Mouse (Mus musculus): ENCODE measurements at regions not wholly inside any gene's neighbourhood (a gene's known extent, or its start where the extent isn't known, plus 50 kb on each side); places are given as distances from the start of the nearest gene placed in this dataset.

DNA sequence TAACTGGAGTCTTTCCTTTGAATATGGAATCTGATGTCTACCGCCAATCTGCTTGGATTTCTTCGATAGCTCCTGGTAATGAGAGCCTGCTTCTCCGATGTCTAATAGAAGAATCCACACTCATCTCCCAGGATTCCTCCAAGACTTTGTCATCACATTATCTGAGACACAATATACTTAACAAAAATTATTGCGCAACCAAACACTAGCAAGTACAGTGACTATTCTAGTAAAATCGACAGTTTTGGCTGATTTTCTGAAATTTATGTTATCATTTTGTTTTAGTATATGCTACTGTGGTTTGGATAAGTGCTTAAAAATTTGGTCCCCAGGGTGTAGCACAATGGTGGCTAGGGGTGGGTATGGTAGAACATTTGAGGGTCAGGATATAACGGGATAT is 266.5 kb downstream of the Gm5447 start:
- DNase-seq (ENCODE audit: low read depth) = no peak

DNA sequence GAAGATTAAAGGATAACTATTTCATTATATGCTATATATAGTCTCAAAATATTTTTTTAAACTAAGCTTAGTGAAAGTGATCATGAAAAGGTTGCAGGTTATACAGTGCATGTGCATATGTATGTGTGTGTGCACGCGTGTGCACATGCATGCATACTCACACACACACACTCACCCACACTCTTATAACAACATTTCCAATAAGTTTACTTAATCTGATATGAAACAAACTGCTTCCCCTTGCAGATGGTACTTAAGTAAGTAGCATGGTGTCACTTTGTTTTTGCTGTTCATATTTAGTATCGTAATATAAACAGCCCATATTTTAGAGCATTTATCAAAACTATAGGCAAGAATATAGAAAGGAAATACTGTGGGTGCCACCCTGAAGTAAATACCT is 275.0 kb downstream of the Gm5447 start:
- no peak for DNase-seq (ENCODE audit: low read depth)

DNA sequence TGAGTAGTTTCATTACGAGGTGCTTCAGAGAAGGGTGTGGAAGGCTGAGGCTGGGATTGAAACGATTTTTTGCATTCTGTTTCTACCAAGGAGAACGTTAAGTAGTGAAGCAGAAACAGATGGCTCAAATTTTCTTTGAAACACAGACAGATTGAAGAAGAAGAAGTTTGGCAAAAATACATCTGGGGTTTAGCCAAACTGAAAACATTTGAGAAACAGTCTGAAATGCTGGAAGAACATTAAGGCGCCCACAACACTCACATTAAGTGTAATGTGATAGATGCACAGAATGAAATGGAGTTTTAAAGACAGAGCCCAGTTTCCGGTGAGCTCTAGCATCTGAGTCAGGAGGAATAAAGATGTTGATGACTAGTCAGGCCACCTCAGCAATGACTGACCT is 275.5 kb downstream of the Gm5447 start:
- no peak for DNase-seq (ENCODE audit: low read depth)

DNA sequence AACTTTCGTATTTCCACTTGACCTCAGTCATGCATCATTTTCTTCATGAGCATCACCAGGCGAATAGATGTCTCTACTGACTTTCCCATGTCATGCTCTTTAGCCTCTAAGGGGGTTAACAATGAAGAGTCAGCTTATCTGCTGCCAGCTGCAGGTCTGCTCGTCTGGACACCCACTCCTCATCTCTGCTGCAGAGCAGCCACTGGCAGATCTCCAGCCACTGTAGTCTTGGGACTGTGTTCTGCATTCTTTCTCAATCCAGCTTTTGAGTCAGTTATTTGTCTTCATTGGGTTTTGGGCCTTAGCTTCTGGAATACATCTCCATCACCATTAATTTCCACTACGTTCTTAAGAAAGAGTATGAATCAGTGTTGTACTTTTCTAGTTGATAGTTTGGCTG is 280.0 kb downstream of the Gm5447 start:
- no peak for DNase-seq (ENCODE audit: low read depth)

DNA sequence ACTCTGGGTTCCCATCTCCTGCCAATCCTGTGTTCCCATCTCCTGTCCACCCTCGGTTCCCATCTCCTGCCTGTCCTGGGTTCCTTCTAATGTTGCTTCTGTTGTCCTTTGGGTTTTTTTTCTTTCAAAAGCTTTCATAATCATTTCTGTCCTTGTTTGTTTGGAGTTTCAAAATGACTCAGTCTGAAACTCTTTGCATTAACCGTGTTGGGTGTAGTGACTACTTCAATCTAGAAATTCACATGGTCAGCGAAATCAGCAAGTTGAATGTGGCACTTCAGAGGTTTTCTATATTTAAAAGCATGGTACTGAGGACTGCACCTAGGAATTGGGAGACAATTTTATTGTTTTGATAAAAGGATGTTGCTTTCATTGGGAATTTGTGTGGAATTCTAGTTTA is 280.7 kb downstream of the Gm5447 start:
- no peak for DNase-seq (ENCODE audit: low read depth)

DNA sequence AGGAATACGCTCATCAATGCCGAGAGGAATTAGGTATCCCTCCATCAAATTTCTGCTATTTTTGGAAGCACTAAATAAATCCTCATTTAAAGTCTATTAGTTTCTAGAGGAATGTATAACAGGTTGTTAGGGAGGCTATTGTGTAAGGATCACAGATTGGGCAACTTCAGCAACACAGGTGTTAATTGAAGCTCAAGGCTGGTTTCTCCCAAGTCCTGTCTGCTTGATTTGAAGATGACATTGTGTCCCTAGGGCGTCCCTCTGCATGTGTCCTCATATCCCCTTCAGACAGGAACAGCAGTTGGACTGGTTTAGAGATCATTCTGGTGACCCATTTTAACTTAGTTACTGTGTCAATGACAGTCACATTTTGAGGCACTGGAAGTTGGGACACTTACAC is 281.5 kb downstream of the Gm5447 start:
- DNase-seq (ENCODE audit: low read depth) = no peak

DNA sequence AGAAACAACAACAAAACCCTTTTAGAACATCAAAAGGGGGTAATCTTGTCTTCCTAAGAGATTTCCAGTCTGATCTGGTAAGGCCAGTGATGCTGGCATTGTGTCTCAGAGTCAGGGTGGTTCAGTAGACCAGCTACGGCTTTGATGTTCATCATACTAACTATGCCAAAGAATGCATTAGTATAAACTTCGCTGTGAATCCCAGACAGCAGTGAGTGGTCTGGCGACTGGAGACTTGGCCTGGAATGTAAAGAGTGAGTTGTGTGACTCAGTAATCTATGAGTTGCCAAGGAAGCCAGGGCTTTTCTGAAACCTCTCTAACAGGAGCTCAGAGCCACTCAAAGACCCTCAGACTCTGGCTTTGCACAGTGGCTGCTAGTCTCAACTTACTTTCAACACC is 288.1 kb upstream of the Foxq1 start:
- no peak for DNase-seq (ENCODE audit: low read depth)

DNA sequence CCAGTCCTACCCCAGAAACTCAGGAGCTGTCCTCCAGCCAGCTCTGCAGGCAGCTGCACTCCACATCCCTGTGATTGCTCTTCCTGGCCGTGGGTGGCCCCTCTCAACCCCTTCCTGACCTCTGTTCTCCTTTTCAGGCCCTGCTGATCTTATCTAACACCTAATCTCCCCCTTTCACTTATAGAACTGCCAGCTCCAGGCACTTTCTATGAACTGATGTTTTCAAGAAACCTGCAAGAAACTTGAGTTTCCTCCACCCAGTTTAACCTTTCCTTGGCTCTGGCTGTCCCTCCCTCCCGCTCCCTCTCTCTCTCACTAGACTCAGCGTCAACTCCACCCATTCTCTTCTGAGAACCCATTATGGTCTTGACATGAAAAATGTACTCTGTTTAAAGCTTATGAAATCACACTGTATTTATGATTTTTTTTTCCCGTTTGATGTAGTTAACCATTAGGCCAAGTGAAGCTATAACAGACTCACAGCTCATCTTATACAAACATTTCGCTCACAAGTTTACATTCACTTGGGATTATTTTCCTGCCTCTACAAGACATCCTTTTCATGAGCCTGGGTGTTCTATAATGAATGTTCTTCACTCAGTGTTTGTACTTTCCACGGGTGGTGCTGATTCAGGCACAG is 279.8 kb upstream of the Foxq1 start:
- DNase-seq (ENCODE audit: low read depth) = no peak

DNA sequence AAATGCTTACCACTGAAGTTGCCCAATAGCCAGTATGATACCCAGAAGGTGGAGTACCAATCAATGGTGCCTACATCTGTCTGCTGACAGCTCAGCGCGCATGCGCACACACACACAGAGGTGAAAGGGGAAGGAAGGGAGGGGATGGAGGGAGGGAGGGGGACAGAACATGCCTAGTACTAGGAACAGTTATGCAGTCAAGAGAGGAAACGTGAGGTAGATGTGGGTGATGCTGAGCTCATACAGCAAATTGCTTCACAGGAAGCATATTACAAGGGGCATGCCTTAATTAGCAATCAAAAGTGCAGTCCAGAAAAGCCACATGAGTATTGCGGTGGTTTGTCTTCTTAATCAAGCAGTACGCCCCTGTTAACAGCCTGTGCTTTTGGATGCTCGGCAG is 265.3 kb upstream of the Foxq1 start:
- DNase-seq (ENCODE audit: low read depth) = peak; percentile 27

DNA sequence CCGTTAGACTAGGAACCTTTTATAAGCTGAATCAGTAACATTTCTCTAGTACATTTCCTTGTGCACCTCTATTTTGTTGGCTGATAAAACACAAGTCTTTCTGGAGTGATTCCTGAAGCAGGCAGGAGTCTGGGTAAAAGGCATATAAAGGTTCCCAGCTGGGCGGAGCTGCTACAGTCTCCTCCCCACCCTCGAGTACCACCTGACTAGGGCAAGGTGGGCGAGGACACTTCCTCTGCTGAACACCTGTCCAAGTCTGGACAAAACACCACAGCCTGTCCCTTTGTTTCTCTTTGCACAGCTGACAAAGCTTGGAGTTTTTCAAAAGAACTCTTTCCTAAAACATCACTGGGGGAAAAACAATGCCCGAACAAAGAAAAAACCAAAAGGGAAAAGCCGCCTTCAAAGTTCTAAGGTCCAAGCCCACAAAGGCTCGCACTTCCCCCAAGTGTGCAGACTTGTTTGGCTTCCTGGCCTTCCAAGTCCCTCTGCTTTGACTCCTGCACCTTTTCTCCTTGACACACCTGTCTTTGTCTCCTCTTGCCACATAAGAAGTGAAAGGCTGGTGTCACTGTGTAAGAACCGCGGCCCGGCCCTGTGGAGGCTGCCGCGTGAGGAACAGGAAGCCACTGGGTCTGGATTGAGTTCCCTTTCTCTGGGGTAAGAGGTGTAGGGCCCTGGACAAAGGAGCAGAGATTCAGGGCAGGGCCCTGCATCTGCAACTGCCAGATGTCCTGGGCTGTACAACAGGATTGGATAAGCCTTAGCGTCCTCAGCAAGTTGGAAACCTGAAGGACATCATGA is 263.1 kb upstream of the Foxq1 start:
- DNase-seq (ENCODE audit: low read depth) = no peak

DNA sequence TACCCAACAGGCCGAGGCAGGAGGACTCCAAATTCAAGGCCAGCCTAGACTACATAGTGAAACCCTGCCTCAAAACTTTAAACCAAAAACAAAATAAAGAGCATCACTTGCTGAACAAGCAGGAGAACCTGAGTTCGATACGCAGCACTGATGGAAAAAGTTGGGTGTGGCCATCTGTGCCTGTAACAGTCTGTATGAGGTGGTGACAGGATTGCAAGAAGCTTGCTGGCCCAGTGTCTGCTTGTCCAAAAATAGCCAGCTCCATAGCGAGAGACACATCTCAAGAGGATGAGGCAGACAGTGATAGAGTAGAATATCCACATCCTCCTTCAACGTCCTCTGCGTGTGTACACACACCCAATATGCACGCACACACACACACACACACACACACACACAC is 261.9 kb upstream of the Foxq1 start:
- DNase-seq (ENCODE audit: low read depth) = no peak

DNA sequence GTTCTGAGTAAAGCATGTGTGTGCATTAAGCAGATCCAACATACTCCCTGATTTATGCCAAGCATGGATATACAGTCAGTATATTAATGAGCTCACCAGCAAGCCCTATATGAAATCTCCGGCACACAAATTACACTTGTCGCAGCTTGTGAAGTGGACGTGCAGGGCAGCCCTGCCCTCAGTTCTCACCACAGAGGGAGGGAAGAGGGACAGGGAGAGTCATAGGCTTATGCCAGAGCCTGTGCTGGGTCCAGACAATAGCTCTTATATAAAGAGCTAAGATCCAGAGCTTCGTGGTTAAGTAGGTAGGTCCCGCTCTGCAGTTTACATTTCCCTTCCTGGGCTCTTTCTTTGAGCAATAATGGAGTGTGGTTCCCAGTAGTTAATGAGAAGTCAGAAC is 252.7 kb upstream of the Foxq1 start:
- no peak for DNase-seq (ENCODE audit: low read depth)

DNA sequence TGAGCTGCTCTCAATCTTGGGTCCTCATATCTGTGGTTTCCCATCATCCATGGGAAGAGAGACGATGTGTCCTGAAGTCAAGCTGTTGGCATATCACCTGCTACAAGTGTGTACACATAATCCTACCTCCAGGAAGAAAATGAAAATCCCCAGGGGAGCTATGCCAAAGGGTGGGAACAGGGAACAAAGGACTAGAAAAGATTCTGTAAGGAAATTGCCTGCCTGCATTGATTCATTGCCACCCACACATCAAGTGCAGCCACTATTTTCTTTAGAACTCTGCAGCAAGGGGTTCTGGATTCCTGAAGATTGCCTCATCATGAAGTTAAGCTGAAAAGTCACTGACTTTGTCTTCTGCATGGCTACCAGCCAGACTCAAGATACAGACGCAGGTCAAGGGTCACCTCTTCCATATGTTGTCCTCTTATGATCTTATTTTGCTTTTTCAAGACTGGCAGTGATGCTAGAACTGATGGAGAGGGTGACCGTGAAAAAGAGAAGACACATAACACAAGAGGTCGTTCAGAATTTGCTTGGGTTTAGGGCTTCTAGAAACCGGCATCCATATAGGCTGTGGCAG is 251.6 kb upstream of the Foxq1 start:
- DNase-seq (ENCODE audit: low read depth) = no peak

DNA sequence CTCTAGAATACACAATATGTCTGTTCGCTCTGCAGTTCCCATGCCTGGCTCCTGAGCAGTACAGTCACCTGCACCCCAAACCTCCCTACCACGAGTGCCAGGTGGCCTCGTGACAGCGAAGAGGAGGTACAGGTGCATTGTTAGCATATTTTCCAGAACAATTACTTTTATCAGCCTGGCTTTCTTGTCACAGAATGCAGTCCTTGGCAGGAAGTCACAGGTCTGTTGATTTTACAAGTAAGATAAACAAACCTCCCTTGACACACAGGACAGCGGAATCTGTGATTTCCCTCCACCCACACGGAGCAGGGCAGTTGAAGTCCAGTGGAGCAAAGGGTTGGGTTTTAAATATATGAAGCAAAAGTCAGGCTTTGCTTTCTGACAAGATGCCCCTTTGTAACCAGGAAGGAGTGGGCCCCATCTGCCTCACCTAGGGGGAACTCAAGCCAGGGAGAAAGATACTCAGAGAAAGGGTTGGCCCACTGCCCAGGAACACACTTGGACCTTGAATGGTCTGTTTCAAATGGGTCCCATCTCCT is 246.8 kb upstream of the Foxq1 start:
- DNase-seq (ENCODE audit: low read depth) = no peak

DNA sequence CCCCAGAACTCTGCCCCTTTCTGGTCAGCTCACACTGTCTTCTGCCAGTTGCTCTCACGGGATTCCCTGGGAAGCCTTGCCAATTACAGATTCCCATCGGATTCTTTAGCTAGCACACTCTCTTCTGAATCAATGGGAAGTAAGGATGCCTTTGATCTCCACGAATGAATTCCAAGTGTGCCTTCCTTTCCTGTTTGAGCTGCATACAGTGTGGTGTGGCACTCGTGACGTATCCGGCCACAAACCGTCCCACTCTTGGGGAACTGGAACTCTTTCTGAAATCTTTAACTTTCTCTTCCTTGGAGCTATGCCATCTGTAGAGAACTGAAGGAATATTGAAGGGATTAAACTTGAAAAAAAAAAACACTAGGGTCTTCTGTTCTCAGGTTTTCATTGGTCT is 243.2 kb upstream of the Foxq1 start:
- DNase-seq (ENCODE audit: low read depth) = no peak

DNA sequence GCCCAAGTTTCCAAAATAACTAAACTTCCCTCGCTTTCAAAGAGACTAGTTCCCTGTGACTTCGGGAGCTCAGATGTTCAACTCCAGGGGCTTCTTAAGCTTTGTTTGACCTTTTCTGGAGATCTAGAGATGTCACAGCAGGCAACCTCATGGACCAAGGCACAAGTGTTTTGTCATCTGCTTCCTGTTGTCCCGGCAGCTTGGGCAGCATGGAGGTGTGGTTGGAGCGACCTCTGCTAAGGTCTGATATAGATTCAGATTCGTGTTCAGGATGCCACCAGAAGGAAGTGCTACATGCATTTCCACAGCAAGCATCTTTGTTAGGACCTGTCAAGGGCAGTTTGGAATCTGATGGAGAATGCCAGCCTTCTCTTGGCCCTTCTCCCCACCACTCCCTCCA is 242.1 kb upstream of the Foxq1 start:
- DNase-seq (ENCODE audit: low read depth) = no peak

DNA sequence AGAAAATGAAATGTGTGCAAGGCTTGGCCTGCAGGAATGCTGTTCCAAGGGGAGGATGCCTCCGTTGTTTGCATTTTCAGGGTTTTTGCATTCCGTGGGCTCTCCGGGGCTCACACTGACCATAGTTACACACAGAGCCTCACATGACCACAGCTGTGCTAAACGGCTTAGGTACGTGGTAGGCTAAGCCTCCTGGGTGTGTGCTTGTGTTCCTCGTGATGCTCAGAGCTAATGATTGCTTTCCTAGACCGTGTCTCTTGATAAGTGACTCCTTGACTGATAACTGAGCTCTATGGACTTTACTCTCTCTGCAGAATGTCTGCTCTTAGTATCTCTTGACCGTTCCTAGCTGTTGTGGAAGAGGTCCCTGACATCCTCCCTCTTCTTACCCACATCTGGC is 238.9 kb upstream of the Foxq1 start:
- DNase-seq (ENCODE audit: low read depth) = no peak

DNA sequence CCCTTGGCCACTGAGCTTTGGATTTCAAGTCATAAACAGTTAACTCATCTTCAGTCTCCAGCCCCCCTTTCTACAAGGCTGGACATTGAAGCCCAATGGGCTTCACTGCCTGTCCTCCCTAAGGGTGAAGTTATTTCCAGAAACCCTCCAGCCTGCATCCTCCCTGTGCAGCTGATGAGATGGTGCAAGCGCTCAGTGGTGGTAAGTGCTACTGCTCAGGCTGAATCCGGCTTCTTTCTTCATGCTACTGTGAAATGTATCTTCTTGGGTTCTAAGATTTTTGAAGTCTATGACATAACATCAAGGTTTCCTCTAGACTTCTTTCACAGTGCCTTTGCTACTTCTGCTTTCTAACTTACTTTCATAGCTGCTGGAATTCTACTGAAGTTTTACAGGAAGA is 237.9 kb upstream of the Foxq1 start:
- DNase-seq (ENCODE audit: low read depth) = no peak

DNA sequence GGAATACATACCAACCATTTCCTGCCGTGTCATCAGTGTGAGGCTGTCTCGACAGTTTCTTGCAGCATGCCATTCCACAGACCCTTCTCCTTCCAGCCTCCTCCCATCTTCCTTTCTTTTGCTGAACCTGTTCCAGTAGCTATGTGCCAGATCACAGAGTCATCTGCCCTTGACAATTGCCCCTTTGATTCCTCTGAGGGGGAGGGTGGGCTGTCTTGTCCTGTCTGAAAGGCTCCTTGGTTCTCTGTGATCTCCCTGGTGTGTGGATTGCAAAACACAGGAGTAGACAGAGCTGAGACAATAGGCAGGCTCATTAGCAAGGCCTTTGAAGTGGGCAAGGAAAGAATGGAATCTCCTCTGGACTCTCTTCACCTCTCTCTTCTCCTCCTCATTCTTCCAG is 234.5 kb upstream of the Foxq1 start:
- no peak for DNase-seq (ENCODE audit: low read depth)

DNA sequence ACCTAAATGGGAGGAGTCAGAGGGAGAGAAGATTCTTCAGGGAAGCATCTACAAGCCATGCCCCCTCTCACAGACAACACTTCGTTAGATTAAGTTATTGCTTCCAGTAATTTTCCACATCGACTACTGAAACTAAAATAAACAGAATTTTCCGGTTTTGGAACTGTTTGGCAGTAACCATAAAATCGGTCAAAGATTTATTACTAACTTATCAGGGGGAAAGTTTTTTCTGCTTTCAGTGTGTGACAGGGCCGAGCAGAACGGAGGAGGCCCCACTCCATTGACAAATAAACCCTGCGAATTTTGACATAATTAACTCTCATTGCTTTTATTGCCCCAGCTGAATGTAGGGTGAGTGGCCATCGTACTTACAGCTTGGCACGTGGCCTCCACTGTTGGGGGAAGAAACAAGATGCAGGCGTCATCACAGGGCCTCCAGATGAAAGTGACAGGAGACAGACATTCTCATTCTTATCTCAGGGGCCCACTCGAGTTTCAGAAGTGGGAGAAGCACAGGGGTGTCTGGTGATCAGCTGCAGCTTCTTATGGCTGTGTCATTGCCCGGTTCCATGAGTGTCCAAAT is 229.6 kb upstream of the Foxq1 start:
- no peak for DNase-seq (ENCODE audit: low read depth)

DNA sequence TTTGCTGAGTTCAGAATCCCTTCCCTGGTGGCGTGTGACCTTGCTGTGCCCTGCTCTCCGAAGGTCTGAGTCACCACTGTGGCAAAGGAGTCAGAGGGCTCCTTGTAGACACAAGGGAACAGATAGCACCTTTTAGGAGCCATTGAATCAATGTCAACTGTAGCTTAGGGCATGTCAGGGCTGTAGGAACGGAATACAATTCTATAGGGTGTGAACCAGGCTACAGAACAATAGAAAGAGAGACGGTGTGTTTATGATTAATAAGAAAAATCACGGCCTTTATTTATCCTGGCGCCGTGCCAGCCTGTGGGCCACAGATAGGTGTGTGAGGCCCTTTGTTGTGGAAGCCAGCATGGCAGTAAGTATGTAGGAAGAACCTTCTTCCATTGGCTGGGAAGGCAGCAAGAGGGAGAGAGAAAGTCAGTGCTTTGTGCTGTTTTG is 228.4 kb upstream of the Foxq1 start:
- no peak for DNase-seq (ENCODE audit: low read depth)

DNA sequence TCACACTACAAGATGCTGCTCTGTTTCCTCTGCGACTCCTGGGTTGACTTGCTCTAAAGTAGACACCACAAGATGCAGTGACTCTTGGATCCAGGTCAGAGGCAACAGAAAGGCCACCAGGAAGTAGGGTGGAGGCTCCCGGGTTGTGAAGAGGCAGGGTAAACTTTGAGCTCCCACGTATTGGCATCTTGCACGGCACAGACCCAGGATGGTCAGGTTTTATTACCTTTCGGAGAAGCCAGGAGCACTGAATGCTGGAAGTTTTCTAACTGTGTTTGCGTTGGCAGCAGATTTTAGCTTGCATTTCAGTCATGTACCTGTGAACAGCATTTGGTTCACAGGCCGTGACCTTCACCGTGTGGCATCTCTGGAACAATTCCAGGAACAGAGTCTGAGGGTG is 227.2 kb upstream of the Foxq1 start:
- no peak for DNase-seq (ENCODE audit: low read depth)

DNA sequence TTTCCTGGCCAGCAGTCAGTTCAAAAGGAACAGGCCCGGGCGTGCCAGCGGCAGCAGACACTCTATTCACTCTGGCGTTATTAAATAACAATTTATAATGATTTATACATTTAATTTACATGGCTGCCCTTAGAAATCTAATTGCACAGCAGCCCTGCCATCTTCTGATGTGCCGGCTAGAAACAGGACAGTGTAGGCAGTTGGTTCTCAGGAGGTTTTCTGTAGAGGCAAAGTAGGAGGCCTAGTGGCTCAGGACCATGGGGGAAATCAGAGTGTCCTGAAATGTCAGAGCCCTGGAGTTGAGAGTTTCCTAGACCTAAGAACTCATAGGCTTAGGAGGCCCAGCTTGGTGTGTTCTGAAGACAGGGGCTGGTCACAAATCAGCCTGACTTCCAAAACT is 225.2 kb upstream of the Foxq1 start:
- DNase-seq (ENCODE audit: low read depth) = no peak

Data from 416B (cell line).